Mouse (Mus musculus) cerebellum, adult 2 months (tissue): ENCODE results near the gene Sgms1. TPM values are rescaled to one million over a fixed set of nuclear protein-coding genes. Genes with fewer than 3 reads are reported as not detected.
A peak's percentile ranks its signal among the peaks of the same experiment; 100 is the strongest.

Experiments
- DNase-seq, 2 experiments: peaks; one replicate each; pipeline ENCODE4 v3.0.0; 2021
- H3K27ac ChIP-seq: fragments of 200-500 bp; 2 replicates; pipeline ENCODE4 v1.5.1; 2012; ENCODE audit warnings: low read length, control low read depth, inconsistent platforms; ENCODE audit not compliant: insufficient read depth
- H3K27me3 ChIP-seq: fragments of 200-500 bp; 2 replicates; pipeline ENCODE4 v1.6.1; 2012; ENCODE audit warnings: inconsistent platforms, mild to moderate bottlenecking, low read length, moderate library complexity; ENCODE audit not compliant: control insufficient read depth, insufficient read depth
- H3K4me1 ChIP-seq: fragments of 200-500 bp; 2 replicates; pipeline ENCODE4 v1.6.1; 2011; ENCODE audit warnings: low read length; ENCODE audit not compliant: control insufficient read depth, insufficient read depth
- H3K4me3 ChIP-seq: fragments of 200-500 bp; replicated peaks from 2 replicates; pipeline ENCODE3; 2011; ENCODE audit warnings: mild to moderate bottlenecking, low read depth, low read length, control low read depth; ENCODE audit not compliant: insufficient read depth
- CTCF ChIP-seq: fragments of 200-500 bp; IDR thresholded peaks from 2 replicates; pipeline ENCODE4 v1.5.1; 2011; ENCODE audit warnings: low read depth, mild to moderate bottlenecking, control low read depth, low read length, moderate library complexity, borderline replicate concordance; ENCODE audit not compliant: insufficient read depth
- POLR2A ChIP-seq: fragments of 200-500 bp; IDR thresholded peaks from 2 replicates; pipeline ENCODE4 v1.6.1; 2011; ENCODE audit warnings: low read length, control low read depth, borderline replicate concordance; ENCODE audit not compliant: insufficient read depth
- WGBS: fragments of 180-500 bp; shearing (Covaris S2); methylation state at CpG from one replicate; pipeline ENCODE4 v1.1.7; 2018; 5-methylcytosine and 5-hydroxymethylcytosine counted together
- polyA plus RNA-seq: library from polyadenylated mRNA; depleted of rRNA; stranded (reverse); fragments of >200 nt; gene quantifications from 2 replicates; pipeline ENCODE4 v1.2.3, GENCODE M21; 2012

Sgms1 gene
- polyA plus RNA-seq, 1 experiment: 34.7 TPM

DNA sequence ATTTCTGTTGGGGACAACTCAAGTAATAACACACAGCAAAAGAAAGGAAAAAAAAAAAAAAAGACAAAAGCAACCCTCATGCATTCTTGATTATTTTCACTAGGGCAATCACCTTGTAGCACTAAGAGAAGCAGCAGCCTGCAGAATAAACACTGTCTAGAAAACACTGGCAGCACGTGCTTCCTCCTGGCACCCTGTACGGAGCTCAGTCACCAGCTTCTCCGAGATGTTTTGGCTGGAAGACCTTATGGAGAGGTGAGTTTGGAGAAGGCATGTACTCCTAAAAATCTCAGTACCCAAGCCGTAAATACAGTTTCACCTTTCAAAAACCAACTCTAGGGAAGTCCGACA lies 179.4 kb downstream of the Sgms1 start:
- Histone ChIP-seq H3K27ac (no peak overlapping the region; the same call in 1 of the 2 replicates), H3K27me3 (no peaks in the 10 kb centered on the region), H3K4me1 (peaks cover 6% of the 10 kb centered on the region), H3K4me3 (peak overlapping the region; percentile 29)
- peak in 1 of 2 experiments; percentile 29 for DNase-seq
- TF ChIP-seq CTCF (no peak), POLR2A (no peak)
- WGBS: 22% methylated on average over 5 of the region's 5 CpGs

DNA sequence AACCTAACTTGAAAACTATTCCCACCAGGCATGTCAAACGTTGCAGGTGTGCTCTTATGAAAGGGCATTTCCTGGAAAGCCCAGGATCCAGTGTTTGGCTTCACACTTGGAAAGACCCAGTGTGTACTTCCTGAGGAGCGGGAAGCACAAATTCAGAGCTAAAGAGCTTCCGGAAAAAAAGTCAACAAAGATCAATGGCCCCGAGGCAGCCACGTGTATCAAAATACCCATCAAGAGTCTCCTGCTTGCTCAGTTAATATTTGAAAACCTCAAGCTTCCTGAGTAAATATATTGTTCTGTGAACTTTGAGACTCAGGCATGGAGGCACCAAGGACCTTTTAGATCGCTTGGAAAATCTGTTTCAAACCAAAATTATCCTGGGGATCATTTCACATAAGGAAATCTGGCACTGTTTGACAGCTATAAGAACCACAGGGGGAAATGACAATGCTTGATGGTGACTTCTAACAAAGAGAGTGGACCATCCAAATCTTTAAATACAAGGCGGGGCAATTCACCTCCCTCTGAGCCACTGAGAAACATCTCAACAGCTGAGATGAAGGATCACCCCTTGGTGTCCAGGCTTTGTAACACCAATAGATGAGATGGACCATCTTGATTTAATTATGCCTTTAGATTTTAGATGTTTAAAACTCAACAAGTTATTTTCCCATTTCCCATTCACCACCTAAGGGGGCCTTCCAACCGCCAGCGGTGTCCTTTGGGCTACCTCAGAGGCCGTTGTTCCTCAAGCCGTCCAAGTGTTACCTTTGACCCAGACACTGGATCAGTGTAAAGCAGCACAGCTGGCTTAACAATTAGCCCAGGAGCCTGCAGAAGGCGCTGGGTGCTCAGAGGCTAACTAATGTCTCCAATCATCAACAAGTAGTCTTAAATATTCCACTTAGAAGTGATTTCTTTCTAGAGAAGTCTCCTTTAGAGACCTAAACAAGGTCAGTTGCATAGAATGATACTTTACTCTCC lies 187.1 kb downstream of the Sgms1 start:
- no peak for DNase-seq
- Histone ChIP-seq H3K4me1 (0 out of 2 replicates have a peak, but pooled peaks cover 3% of the 10 kb centered on the region), H3K4me3 (no peak overlapping the region), H3K27me3 (no peaks in the 10 kb centered on the region), H3K27ac (no peak overlapping the region)
- WGBS: 88% methylated on average over 12 of the region's 12 CpGs
- TF ChIP-seq CTCF: no peak
- no peak for TF ChIP-seq POLR2A

DNA sequence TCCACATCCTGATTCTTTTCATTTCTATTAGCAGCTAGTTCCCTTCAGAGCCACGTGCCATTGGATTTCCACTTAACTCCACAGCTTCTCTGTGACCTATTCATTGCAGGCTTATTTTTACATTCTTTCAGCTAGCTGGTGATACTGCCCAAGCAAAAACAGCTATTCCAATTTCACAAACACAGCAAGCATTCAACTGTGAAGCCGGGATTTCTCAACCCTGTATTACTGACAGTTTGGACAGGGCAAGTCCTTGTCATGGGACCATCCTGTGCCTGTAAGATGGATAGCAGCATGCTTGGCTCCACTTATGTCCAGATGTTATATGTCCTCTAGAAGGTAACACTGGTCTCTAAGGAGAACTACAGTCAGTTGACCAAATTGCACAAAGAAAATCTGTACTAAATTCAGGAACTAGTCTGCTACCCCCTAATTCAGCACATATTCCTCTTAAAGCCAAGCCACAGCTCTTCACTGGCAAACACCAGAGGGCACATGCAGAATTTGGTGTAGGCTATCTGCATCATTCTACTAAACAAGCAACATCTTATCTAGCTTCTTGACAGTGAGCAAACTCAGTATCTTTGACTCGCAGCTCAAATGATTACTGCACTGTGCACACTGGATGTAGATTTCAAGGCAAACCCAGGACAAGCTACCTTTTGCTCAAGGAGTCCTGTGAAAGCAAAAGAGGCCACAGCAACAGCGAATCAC lies 189.5 kb downstream of the Sgms1 start:
- no peak overlapping the region for H3K4me3 ChIP-seq
- 0 out of 2 replicates have a peak, but pooled peaks cover 3% of the 10 kb centered on the region for H3K4me1 ChIP-seq
- DNase-seq: no peak
- H3K27ac ChIP-seq: no peak overlapping the region
- TF ChIP-seq POLR2A (no peak), CTCF (no peak)
- H3K27me3 ChIP-seq: no peaks in the 10 kb centered on the region
- WGBS: 83% methylated on average over 4 of the region's 4 CpGs

DNA sequence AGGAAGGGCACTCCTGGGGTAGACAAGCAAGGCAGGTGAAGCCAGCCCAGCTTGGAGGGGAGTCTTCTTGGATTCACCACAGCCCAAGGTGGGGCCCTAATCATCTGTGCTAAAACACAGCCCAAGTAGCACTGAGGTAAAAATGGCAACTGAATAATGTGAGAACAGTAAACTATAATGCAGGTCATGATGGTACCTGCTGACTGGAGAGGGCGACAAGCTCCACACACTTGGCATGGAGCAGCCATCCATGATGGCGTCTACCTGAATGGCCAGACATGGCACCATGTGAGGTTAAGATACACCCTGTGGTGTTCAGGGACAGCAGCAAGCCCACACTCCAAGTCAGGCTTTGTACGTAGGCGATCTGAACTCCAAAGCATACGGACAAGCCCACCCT lies 190.4 kb downstream of the Sgms1 start:
- Histone ChIP-seq H3K4me1 (0 out of 2 replicates have a peak, but pooled peaks cover 3% of the 10 kb centered on the region), H3K27ac (no peak overlapping the region), H3K4me3 (no peak overlapping the region), H3K27me3 (no peaks in the 10 kb centered on the region)
- no peak for DNase-seq
- WGBS: 85% methylated on average over 5 of the region's 5 CpGs
- TF ChIP-seq CTCF (no peak), POLR2A (no peak)

DNA sequence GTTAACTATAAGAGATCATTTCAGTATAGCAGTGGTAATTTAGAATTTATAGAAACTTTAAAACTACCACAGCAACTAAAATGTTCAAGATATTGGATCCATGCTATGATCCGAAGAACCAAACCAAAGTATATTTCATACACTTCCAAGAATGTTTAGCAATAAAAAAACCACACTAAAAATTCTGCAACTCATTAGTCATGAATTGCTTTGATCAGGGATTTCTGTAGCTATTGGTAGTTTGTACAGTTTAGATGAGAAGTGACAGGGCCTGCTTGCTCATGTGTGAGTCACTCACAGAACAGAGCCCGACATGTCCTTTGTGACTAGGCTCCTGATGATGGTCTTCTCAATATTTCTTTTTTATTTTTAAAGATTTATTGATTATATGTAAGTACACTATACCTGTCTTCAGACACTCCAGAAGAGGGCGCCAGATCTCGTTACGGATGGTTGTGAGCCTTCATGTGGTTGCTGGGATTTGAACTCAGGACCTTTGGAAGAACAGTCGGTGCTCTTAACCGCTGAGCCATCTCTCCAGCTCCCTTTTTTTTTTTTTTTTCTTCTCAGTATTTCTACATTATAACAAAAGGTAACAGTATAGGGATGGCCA lies 190.9 kb downstream of the Sgms1 start:
- Histone ChIP-seq H3K27me3 (no peaks in the 10 kb centered on the region), H3K4me1 (0 out of 2 replicates have a peak, but pooled peaks cover 3% of the 10 kb centered on the region), H3K4me3 (no peak overlapping the region), H3K27ac (no peak overlapping the region)
- no peak for TF ChIP-seq CTCF
- no peak for TF ChIP-seq POLR2A
- WGBS: 96% methylated on average over 7 of the region's 7 CpGs
- no peak for DNase-seq

DNA sequence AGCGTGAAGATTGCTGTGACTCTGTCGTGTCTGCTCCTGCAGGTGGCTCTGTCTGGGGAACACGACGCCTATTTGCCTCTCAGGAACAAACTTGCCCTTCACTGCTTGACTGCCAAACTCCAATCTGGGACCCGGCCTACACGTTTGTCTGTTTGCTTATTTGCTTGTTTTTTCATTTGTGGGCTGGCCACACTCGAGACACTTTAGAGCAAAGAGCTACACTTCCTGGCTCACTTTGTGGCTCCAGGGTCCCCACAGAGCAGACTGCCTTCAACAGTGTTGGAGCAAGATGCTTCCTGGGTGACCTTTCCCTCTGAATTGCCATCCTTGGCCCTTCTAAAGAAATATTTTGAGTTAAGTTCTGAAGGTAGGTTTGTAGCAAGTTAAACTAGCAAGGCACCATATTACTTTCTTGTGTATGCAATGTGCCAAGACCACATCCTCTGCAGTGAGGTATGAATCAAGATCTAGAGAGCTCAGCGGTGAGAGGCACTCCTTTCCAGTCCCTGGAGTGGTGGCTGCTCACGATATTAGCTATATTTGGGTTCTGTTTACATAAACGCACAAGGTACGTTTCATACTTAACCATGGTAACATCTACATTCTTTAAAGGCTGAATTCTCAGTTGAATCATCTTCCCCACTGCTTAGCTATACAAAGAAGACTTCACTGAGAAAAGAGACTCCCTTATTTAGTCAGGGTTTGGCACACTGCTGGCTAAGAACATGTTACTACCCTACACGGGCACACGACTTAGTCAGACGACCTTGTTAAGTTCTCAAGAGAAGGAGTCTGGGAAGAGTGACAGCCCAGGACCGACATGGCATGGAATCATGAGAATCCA lies 192.3 kb downstream of the Sgms1 start:
- Histone ChIP-seq H3K27ac (no peak overlapping the region), H3K4me1 (0 out of 2 replicates have a peak, but pooled peaks cover 3% of the 10 kb centered on the region), H3K27me3 (no peaks in the 10 kb centered on the region), H3K4me3 (no peak overlapping the region)
- WGBS: 65% methylated on average over 15 of the region's 15 CpGs
- TF ChIP-seq CTCF: no peak
- TF ChIP-seq POLR2A: no peak
- DNase-seq: no peak

DNA sequence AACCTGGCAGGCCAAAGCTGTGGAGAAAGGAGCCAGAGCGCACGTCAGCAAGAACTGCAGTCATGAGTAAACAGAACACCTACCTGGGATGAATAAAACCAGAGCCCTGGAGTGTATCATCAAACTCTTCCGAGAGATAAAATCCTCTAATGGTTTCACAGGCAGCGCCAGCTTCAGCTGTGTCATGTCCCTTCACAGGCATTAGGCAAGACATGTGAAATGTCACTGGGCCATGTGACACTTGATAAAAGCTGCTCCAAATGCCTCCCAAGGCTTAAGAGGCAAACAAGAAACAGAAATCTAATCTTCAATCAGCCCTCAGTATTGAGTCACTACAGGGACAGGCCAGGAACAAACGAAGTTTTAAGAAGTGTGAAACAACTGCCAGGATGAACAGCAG lies 193.3 kb downstream of the Sgms1 start:
- Histone ChIP-seq H3K4me1 (no peaks in the 10 kb centered on the region), H3K27ac (no peak overlapping the region), H3K27me3 (no peaks in the 10 kb centered on the region), H3K4me3 (no peak overlapping the region)
- TF ChIP-seq CTCF (no peak), POLR2A (no peak)
- 55% methylated on average over 5 of the region's 5 CpGs for WGBS
- DNase-seq: no peak
